Mouse (Mus musculus) liver, adult 2 months (tissue): ENCODE results near the gene Gramd1c. TPM values are rescaled to one million over a fixed set of nuclear protein-coding genes. Genes with fewer than 3 reads are reported as not detected.

Experiments
- DNase-seq: peaks from one replicate; pipeline ENCODE4 v3.0.0-alpha.2; 2011; ENCODE audit warnings: low read depth, low spot score; ENCODE audit errors: extremely low read depth
- H3K27ac ChIP-seq: fragments of 200-500 bp; replicated peaks from 2 replicates; pipeline ENCODE4 v1.5.1; 2012; ENCODE audit warnings: low read depth, mild to moderate bottlenecking, control low read depth, inconsistent platforms, low read length; ENCODE audit not compliant: insufficient read depth
- H3K27me3 ChIP-seq: fragments of 200-500 bp; 2 replicates; pipeline ENCODE4 v1.6.1; 2012; ENCODE audit warnings: mild to moderate bottlenecking, moderate library complexity, low read length, inconsistent platforms; ENCODE audit not compliant: control insufficient read depth, insufficient read depth
- H3K36me3 ChIP-seq: fragments of 200-500 bp; 2 replicates; pipeline ENCODE4 v1.6.1; 2012; ENCODE audit warnings: low read length, inconsistent platforms; ENCODE audit not compliant: control insufficient read depth, insufficient read depth
- H3K4me1 ChIP-seq: fragments of 200-500 bp; 2 replicates; pipeline ENCODE4 v1.6.1; 2011; ENCODE audit warnings: low read length; ENCODE audit not compliant: control insufficient read depth, insufficient read depth
- H3K4me3 ChIP-seq: fragments of 200-500 bp; 2 replicates; pipeline ENCODE4 v1.5.1; 2011; ENCODE audit warnings: low read depth, mild to moderate bottlenecking, control low read depth, low read length, moderate library complexity; ENCODE audit not compliant: insufficient read depth
- H3K79me2 ChIP-seq: fragments of 200-500 bp; 2 replicates; pipeline ENCODE4 v1.6.1; 2012; ENCODE audit warnings: inconsistent platforms, mild to moderate bottlenecking, low read length, moderate library complexity; ENCODE audit not compliant: control insufficient read depth, insufficient read depth
- H3K9ac ChIP-seq: fragments of 200-500 bp; 2 replicates; pipeline ENCODE4 v1.6.1; 2012; ENCODE audit warnings: low read depth, mild to moderate bottlenecking, control low read depth, inconsistent platforms, low read length
- CTCF ChIP-seq: fragments of 200-500 bp; IDR thresholded peaks from 2 replicates; pipeline ENCODE4 v1.5.1; 2011; ENCODE audit warnings: low read depth, low read length, control low read depth
- POLR2A ChIP-seq: fragments of 200-500 bp; IDR thresholded peaks from 2 replicates; pipeline ENCODE4 v1.6.1; 2011; ENCODE audit warnings: low read length, control low read depth; ENCODE audit not compliant: insufficient read depth; ENCODE audit errors: extremely low read depth
- WGBS: fragments of 180-500 bp; shearing (Covaris S2); methylation state at CpG from one replicate; pipeline ENCODE4 v1.1.7; 2018; 5-methylcytosine and 5-hydroxymethylcytosine counted together
- polyA plus RNA-seq: library from polyadenylated mRNA; depleted of rRNA; stranded (reverse); fragments of >200 nt; gene quantifications from 2 replicates; pipeline ENCODE4 v1.2.3, GENCODE M21; 2012; rRNA removed
- total RNA-seq: library from RNA; depleted of rRNA; stranded (reverse); fragments of >200 nt; gene quantifications from 2 replicates; pipeline ENCODE4 v1.2.3, GENCODE M21; 2014; rRNA removed

Gene Gramd1c
- total RNA-seq: 29.9 and 48.5 TPM in 2 replicates
- polyA plus RNA-seq: 6.1 and 6.6 TPM in 2 replicates

GRCm38 (mm10) chr16:44063025-44063894 is at the start of gene Gramd1c:
Gene Gramd1c, minus strand, starts transcription at chr16:44063345.
- Histone ChIP-seq H3K27me3 (no peaks in the 10 kb centered on the region), H3K79me2 (no peaks in the 10 kb centered on the region; the same call in 1 of the 2 replicates), H3K4me1 (peaks cover 9% of the 10 kb centered on the region), H3K27ac (peak within 1 kb of the TSS; percentile 85), H3K4me3 (peak within 1 kb of the TSS; percentile 78), H3K36me3 (peaks cover 3% of the 10 kb centered on the region), H3K9ac (peak within 1 kb of the TSS; percentile 83)
- DNase-seq: peak; percentile 74
- WGBS: 7% methylated on average over 45 of the region's 45 CpGs
- TF ChIP-seq POLR2A (no peak), CTCF (peak; percentile 88)

- 79% methylated on average over 4 of the region's 4 CpGs for WGBS
Observed at GRCm38 (mm10) chr16:44109002-44109401, 45.9 kb upstream of the Gramd1c start.

GRCm38 (mm10) chr16:44105211-44105610 is 42.1 kb upstream of the Gramd1c start:
- peak; percentile 22 for DNase-seq
- Histone ChIP-seq H3K79me2 (no peaks in the 10 kb centered on the region), H3K27ac (no peak overlapping the region), H3K4me1 (no peaks in the 10 kb centered on the region), H3K36me3 (peaks cover 55% of the 10 kb centered on the region), H3K27me3 (no peaks in the 10 kb centered on the region), H3K9ac (no peak overlapping the region), H3K4me3 (no peak overlapping the region)
- 52% methylated on average over 2 of the region's 2 CpGs for WGBS
- TF ChIP-seq CTCF (no peak), POLR2A (no peak)

More at GRCm38 (mm10) chr16:44109002-44109401, 45.9 kb upstream of the Gramd1c start:
- TF ChIP-seq CTCF: no peak
- no peak for TF ChIP-seq POLR2A
- no peak overlapping the region for H3K4me3 ChIP-seq
- no peaks in the 10 kb centered on the region for H3K79me2 ChIP-seq
- H3K9ac ChIP-seq: no peak overlapping the region
- no peaks in the 10 kb centered on the region for H3K4me1 ChIP-seq
- no peak for DNase-seq
- H3K27ac ChIP-seq: no peak overlapping the region
- no peaks in the 10 kb centered on the region for H3K27me3 ChIP-seq
- H3K36me3 ChIP-seq: peaks cover 49% of the 10 kb centered on the region

GRCm38 (mm10) chr16:44103806-44104766 is 40.9 kb upstream of the Gramd1c start:
- Histone ChIP-seq H3K4me1 (no peaks in the 10 kb centered on the region), H3K4me3 (no peak overlapping the region), H3K36me3 (peaks cover 56% of the 10 kb centered on the region), H3K9ac (no peak overlapping the region), H3K79me2 (no peaks in the 10 kb centered on the region), H3K27ac (no peak overlapping the region), H3K27me3 (no peaks in the 10 kb centered on the region)
- 96% methylated on average over 18 of the region's 18 CpGs for WGBS
- DNase-seq: no peak
- no peak for TF ChIP-seq CTCF
- no peak for TF ChIP-seq POLR2A

GRCm38 (mm10) chr16:44102925-44103324 is 39.8 kb upstream of the Gramd1c start:
- H3K9ac ChIP-seq: no peak overlapping the region
- no peak for DNase-seq
- H3K27me3 ChIP-seq: no peaks in the 10 kb centered on the region
- H3K27ac ChIP-seq: no peak overlapping the region
- no peak overlapping the region for H3K4me3 ChIP-seq
- 98% methylated on average over 2 of the region's 2 CpGs for WGBS
- H3K4me1 ChIP-seq: no peaks in the 10 kb centered on the region
- H3K79me2 ChIP-seq: no peaks in the 10 kb centered on the region; the same call in 1 of the 2 replicates
- TF ChIP-seq POLR2A: no peak
- no peak for TF ChIP-seq CTCF
- H3K36me3 ChIP-seq: peaks cover 56% of the 10 kb centered on the region
